Mouse (Mus musculus): ENCODE results near the gene Ptgis.

Gene Ptgis

DNA sequence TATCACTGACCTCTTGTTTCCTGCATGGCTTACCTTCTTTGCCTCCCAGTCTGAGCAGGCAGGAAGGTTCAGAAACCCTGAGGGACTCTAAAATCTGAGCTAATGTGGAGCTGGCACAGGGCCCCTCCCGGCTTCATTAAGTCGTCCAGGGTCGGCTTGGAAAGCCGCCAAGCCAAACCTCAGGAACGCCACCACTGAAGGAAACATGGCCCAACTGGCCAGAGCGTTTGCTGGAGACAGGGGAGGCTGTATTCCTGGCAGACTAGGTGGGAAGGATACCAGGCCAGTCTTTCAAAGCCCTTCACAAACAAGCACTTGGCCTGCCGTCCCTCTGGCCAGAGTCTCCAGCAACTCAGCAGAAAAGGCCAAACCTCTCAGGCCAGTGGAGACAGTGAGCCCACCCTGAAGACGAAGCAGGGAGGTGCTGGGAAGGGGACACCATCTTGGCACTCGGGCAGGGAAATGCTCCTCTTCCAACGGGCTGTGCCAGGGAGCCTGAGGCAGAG is 77.8 kb downstream of the Ptgis start:
- no peak for TF ChIP-seq NANOG (IDR thresholded peaks at IDR 0.05; ENCODE audit: borderline replicate concordance, low read length)
- TF ChIP-seq POU5F1 (IDR thresholded peaks at IDR 0.05; ENCODE audit: borderline replicate concordance, low read length): no peak
- TF ChIP-seq CTCF (conservative IDR thresholded peaks at IDR 0.05; ENCODE audit: low read length): no peak
- Histone ChIP-seq H3K4me1 (replicated peaks; ENCODE audit: low read depth, low read length) (peaks cover 32% of the 10 kb centered on the region), H3K4me3 (replicated peaks; ENCODE audit: low read length) (no peak overlapping the region), H3K27me3 (ENCODE audit: insufficient read depth, low read length) (peaks cover 16% of the 10 kb centered on the region), H3K36me3 (ENCODE audit: insufficient read depth, low read length) (no peaks in the 10 kb centered on the region), H3K9me3 (ENCODE audit: low read length) (no peaks in the 10 kb centered on the region)

DNA sequence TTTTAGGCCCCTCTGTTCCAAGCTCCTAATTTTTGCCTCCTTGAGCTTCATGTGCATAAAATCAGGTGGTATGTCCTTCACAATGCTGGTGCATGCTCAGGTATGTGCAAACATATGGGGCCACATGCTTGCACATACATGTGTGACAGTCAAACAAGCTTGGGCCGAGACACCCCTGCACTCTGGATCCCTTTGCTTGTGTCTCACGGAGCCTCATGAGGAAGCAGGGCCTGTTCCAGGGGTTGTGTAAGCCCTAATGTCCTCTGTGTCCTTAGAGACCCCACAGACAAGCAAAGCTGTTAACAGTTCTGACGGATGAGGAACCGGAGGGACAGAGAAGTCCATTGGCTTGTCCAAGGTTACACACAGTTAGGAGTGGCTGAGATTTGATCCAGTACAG is 80.7 kb downstream of the Ptgis start:
- TF ChIP-seq POU5F1 (IDR thresholded peaks at IDR 0.05; ENCODE audit: borderline replicate concordance, low read length): no peak
- no peak for TF ChIP-seq CTCF (conservative IDR thresholded peaks at IDR 0.05; ENCODE audit: low read length)
- TF ChIP-seq NANOG (IDR thresholded peaks at IDR 0.05; ENCODE audit: borderline replicate concordance, low read length): no peak
- Histone ChIP-seq H3K9me3 (ENCODE audit: low read length) (no peaks in the 10 kb centered on the region), H3K4me1 (replicated peaks; ENCODE audit: low read depth, low read length) (peaks cover 51% of the 10 kb centered on the region), H3K36me3 (ENCODE audit: insufficient read depth, low read length) (no peaks in the 10 kb centered on the region), H3K27me3 (ENCODE audit: insufficient read depth, low read length) (peaks cover 30% of the 10 kb centered on the region), H3K4me3 (replicated peaks; ENCODE audit: low read length) (no peak overlapping the region)

DNA sequence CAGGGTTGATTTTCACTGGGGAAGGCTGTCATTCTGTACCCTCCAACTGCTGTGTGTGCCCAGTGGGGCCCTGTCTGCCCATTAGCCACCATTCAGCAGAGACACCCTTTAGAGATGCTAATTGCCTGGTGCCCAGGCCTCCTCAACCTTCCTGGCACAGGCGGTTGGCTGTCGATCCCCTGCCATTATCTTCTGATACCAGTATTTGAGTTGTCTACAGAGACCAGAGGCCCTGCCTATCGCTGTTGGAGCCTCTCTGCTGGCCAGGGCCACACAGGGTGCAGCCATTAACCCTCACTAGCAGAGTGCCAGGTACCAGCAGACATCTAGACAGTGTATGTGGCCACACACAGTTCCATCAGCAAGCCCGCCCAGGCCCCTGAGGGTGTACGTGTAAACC is 81.6 kb downstream of the Ptgis start:
- Histone ChIP-seq H3K9me3 (ENCODE audit: low read length) (no peaks in the 10 kb centered on the region), H3K36me3 (ENCODE audit: insufficient read depth, low read length) (no peaks in the 10 kb centered on the region), H3K27me3 (ENCODE audit: insufficient read depth, low read length) (peaks cover 39% of the 10 kb centered on the region), H3K4me3 (replicated peaks; ENCODE audit: low read length) (no peak overlapping the region), H3K4me1 (replicated peaks; ENCODE audit: low read depth, low read length) (peaks cover 50% of the 10 kb centered on the region)
- TF ChIP-seq CTCF (conservative IDR thresholded peaks at IDR 0.05; ENCODE audit: low read length): no peak
- TF ChIP-seq POU5F1 (IDR thresholded peaks at IDR 0.05; ENCODE audit: borderline replicate concordance, low read length): no peak
- no peak for TF ChIP-seq NANOG (IDR thresholded peaks at IDR 0.05; ENCODE audit: borderline replicate concordance, low read length)

DNA sequence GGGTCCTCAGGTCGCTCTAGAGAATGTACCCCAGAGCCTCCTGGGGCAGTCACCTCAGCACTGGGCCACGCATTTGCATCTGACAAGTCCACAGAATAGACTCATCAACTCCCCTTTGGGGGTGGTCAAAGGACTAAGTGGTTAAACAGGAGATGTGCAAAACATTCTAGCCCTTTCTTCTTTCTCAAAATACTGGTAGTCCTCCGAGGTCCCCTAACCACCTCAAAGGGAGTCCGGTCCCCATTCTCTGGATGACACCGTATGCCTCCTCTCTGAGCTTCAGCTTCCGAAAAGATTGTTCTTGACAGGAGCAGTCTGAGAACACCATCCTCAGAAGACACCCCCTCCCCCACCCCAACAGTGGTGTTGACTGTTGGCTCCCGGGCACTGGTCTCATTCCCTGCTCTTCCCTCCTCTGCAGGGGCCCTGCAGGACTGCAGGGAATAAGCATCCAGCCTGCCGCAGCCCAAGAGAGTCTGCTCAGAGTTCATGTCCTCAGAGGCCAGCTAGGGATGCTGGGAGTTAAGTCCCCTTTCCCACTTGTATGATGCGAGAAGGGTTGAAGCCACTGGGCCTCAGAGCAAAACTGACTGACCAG is 84.2 kb downstream of the Ptgis start:
- Histone ChIP-seq H3K9me3 (ENCODE audit: low read length) (peaks cover 5% of the 10 kb centered on the region), H3K4me1 (replicated peaks; ENCODE audit: low read depth, low read length) (peaks cover 30% of the 10 kb centered on the region), H3K27me3 (ENCODE audit: insufficient read depth, low read length) (peaks cover 64% of the 10 kb centered on the region), H3K4me3 (replicated peaks; ENCODE audit: low read length) (0 out of 2 replicates have a peak overlapping the region, but pooled peaks have one; percentile 17), H3K36me3 (ENCODE audit: insufficient read depth, low read length) (no peaks in the 10 kb centered on the region)
- no peak for TF ChIP-seq POU5F1 (IDR thresholded peaks at IDR 0.05; ENCODE audit: borderline replicate concordance, low read length)
- no peak for TF ChIP-seq NANOG (IDR thresholded peaks at IDR 0.05; ENCODE audit: borderline replicate concordance, low read length)
- TF ChIP-seq CTCF (conservative IDR thresholded peaks at IDR 0.05; ENCODE audit: low read length): no peak

DNA sequence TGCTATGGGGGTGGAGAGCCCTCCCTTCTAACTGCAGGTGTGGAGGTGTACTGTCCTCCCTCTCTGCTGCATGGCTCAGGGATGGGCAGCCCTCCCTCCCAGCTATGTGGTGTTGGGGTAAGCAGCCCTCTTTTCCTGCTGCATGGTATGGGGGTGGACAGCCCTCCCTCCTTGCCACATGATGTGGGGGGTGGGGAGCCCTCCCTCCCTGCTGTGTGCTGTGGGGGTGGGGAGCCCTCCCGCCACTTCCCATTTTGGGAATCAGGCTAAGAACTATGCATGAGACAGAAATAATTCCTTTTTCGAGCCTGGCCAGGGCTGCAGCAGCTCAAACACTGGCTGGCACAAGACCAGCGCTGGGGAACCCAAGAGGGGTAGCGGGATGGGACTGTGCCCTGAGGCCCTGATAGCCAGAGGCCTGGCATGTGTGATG is 84.8 kb downstream of the Ptgis start:
- no peak for TF ChIP-seq NANOG (IDR thresholded peaks at IDR 0.05; ENCODE audit: borderline replicate concordance, low read length)
- no peak for TF ChIP-seq POU5F1 (IDR thresholded peaks at IDR 0.05; ENCODE audit: borderline replicate concordance, low read length)
- TF ChIP-seq CTCF (conservative IDR thresholded peaks at IDR 0.05; ENCODE audit: low read length): no peak
- H3K4me3 ChIP-seq (replicated peaks; ENCODE audit: low read length): 0 out of 2 replicates have a peak overlapping the region, but pooled peaks have one; percentile 5
- peaks cover 30% of the 10 kb centered on the region for H3K4me1 ChIP-seq (replicated peaks; ENCODE audit: low read depth, low read length)
- H3K9me3 ChIP-seq (ENCODE audit: low read length): peaks cover 12% of the 10 kb centered on the region
- H3K36me3 ChIP-seq (ENCODE audit: insufficient read depth, low read length): no peaks in the 10 kb centered on the region
- H3K27me3 ChIP-seq (ENCODE audit: insufficient read depth, low read length): peaks cover 70% of the 10 kb centered on the region

DNA sequence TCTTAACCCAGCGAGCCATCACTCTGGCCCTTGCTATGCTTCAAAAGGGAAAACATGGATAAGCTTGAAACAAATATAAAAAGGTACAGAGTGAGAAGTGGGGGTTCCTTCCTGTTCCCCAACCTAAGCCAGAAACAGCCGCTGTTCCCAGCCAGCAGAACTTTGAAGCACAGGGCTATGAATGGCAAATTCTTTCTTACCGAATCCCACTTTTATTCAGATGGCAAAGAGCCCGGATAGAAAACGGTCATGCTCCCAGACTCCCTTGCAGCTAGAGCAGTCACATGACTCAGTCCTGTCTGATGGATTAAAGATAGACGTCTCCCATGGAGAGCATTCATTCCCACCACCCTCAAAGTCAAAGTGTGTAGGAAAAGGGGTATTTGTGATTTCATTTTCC is 89.5 kb downstream of the Ptgis start:
- peaks cover 34% of the 10 kb centered on the region for H3K4me1 ChIP-seq (replicated peaks; ENCODE audit: low read depth, low read length)
- peaks cover 15% of the 10 kb centered on the region for H3K9me3 ChIP-seq (ENCODE audit: low read length)
- H3K4me3 ChIP-seq (replicated peaks; ENCODE audit: low read length): no peak overlapping the region
- TF ChIP-seq NANOG (IDR thresholded peaks at IDR 0.05; ENCODE audit: borderline replicate concordance, low read length) (no peak), POU5F1 (IDR thresholded peaks at IDR 0.05; ENCODE audit: borderline replicate concordance, low read length) (no peak), CTCF (conservative IDR thresholded peaks at IDR 0.05; ENCODE audit: low read length) (no peak)
- no peaks in the 10 kb centered on the region for H3K36me3 ChIP-seq (ENCODE audit: insufficient read depth, low read length)
- peaks cover 96% of the 10 kb centered on the region for H3K27me3 ChIP-seq (ENCODE audit: insufficient read depth, low read length)

DNA sequence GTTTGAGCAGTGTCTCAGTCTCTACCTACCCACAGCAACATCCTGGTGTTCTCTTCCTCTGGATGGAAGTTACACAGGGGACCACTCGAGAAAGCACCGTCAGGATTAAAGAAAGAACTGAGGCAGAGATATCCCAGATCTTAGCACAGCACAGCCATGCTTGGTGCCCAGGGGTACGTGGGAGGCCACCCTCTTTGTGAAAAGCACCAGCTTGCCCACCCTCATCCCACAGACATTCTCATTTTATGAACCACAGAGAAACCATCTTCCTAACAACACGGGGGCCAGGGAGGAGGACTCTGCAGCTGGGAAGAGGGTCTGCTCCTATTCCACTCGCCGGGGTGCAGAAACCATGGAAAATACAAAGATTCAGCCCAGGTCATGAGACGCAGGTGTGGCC is 90.3 kb downstream of the Ptgis start:
- Histone ChIP-seq H3K4me3 (replicated peaks; ENCODE audit: low read length) (no peak overlapping the region), H3K36me3 (ENCODE audit: insufficient read depth, low read length) (no peaks in the 10 kb centered on the region), H3K9me3 (ENCODE audit: low read length) (peaks cover 15% of the 10 kb centered on the region), H3K27me3 (ENCODE audit: insufficient read depth, low read length) (peaks cover 96% of the 10 kb centered on the region), H3K4me1 (replicated peaks; ENCODE audit: low read depth, low read length) (peaks cover 34% of the 10 kb centered on the region)
- TF ChIP-seq NANOG (IDR thresholded peaks at IDR 0.05; ENCODE audit: borderline replicate concordance, low read length) (no peak), CTCF (conservative IDR thresholded peaks at IDR 0.05; ENCODE audit: low read length) (no peak), POU5F1 (IDR thresholded peaks at IDR 0.05; ENCODE audit: borderline replicate concordance, low read length) (no peak)

DNA sequence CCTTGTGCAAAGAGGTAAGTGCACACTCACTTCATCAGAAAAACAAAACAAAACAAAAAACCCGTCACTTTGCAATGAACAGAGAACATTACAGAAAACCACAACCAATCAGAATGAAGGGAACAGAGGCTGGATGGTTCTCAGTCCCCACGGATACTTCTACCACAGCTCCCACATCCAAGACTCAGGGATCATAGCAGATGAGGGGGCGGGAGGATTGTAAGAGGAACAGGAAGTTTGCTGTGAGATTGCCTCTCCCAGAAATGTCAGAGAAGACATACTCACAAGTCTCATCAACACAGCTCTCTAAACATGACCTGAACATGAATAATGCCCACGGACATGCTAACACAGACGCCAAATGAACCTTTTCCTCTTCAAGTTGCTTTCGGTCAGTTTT is 91.4 kb downstream of the Ptgis start:
- H3K9me3 ChIP-seq (ENCODE audit: low read length): peaks cover 15% of the 10 kb centered on the region
- H3K27me3 ChIP-seq (ENCODE audit: insufficient read depth, low read length): peaks cover 95% of the 10 kb centered on the region
- H3K4me3 ChIP-seq (replicated peaks; ENCODE audit: low read length): no peak overlapping the region
- H3K36me3 ChIP-seq (ENCODE audit: insufficient read depth, low read length): no peaks in the 10 kb centered on the region
- peaks cover 37% of the 10 kb centered on the region for H3K4me1 ChIP-seq (replicated peaks; ENCODE audit: low read depth, low read length)
- TF ChIP-seq NANOG (IDR thresholded peaks at IDR 0.05; ENCODE audit: borderline replicate concordance, low read length): no peak
- TF ChIP-seq POU5F1 (IDR thresholded peaks at IDR 0.05; ENCODE audit: borderline replicate concordance, low read length): no peak
- no peak for TF ChIP-seq CTCF (conservative IDR thresholded peaks at IDR 0.05; ENCODE audit: low read length)

DNA sequence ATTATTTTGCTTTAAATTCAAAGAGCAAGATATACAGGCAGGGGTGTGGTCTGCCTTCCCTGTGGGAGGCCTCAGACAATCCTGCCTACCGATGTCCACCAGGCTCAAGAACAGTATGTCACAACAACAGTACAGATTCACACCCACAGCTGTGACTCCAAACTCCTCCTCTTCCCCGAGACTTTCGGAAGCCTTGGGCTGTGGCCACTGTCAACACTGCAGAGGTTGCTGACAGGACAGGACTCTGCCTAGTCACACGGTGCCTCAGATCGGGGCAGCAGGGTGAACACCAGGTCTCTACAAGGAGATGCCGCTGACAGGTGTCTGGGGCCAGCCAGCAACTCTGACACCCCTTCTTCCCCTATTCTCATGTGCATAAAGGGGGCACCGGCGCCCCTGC is 92.7 kb downstream of the Ptgis start:
- peaks cover 95% of the 10 kb centered on the region for H3K27me3 ChIP-seq (ENCODE audit: insufficient read depth, low read length)
- TF ChIP-seq CTCF (conservative IDR thresholded peaks at IDR 0.05; ENCODE audit: low read length) (no peak), NANOG (IDR thresholded peaks at IDR 0.05; ENCODE audit: borderline replicate concordance, low read length) (no peak), POU5F1 (IDR thresholded peaks at IDR 0.05; ENCODE audit: borderline replicate concordance, low read length) (no peak)
- H3K36me3 ChIP-seq (ENCODE audit: insufficient read depth, low read length): no peaks in the 10 kb centered on the region
- peaks cover 15% of the 10 kb centered on the region for H3K9me3 ChIP-seq (ENCODE audit: low read length)
- H3K4me3 ChIP-seq (replicated peaks; ENCODE audit: low read length): no peak overlapping the region
- peaks cover 43% of the 10 kb centered on the region for H3K4me1 ChIP-seq (replicated peaks; ENCODE audit: low read depth, low read length)
